Mouse (Mus musculus): Measurements from ENCODE around the gene Git2. TPM values are rescaled to one million over a fixed set of nuclear protein-coding genes. Genes with fewer than 3 reads are reported as not detected.

Gene Git2
- total RNA-seq (2017): 120 and 128 TPM in 2 replicates

DNA sequence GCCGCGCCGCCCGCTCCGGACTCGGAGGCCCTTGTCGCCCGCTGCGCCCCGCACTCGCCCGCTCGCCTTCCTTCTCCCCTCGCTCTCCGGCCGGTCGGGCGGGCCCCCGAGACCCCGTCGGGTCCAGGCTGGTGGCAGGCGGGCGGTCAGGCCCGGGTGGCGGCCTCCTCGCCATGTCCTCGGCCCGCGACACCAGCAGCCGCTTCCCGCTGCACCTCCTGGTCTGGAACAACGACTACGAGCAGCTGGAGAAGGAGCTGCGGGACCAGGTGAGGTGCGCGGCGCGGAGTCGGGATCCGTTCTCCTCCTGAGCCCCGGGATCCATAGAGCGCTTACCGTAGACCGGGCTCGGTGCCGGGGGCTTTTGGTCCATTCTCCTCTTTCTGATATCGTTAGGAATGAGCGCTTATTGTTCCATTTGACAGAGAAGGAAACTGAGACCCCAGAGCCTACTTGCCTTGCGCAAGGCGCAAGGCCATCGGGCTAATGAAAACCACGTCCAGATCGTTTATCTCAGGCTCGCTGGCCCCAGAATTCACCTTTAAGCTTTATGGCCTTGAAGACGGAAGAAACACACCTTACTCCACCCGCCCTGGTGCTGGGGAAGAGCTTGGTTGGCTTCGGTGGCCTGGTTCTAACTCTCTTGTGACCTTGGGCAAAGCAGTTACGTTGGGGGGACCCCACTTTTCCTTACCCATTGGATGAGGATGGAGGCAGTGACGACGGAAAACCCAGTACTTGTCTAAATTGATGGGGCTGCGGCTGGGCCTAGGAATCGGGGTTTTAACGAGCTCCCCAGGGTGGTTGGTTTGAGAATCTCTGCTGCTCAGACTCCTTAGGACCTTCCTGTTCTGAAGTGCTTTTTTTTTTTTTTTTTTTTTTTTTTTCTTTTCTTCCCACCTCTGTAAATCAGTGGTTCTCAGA lies at the start of gene Git2:
Gene Git2, minus strand, starts transcription at position 462 of the 924 bp plus-strand sequence.
- no peak for ATAC-seq (replicated peaks in 1 of 2; ENCODE audit: insufficient read depth in 1 of 2, low FRiP score in 2 of 2, low TSS enrichment in 1 of 2, low read depth in 1 of 2, poor library complexity in 2 of 2, severe bottlenecking in 2 of 2)

DNA sequence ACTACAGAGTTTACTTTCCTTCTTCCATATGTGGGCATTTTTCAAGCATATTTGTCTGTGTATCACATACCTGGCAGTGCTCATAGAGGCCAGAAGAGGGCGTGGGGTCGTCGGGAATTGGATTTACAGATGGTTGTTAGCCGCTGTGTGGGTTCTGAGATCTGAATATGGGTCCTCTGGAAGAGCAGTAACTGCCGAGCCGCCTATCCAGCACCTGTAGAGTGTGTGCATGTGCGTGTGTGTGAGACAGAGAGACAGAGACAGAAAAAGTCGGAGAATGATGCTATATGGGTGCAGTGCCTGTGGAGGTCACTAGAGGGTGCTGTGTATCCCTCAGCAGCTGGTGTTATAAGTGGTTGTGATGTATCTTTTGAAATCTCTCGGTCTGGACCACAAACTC lies 48.9 kb upstream of the Git2 start:
- ATAC-seq (replicated peaks in 1 of 2; ENCODE audit: insufficient read depth in 1 of 2, low FRiP score in 2 of 2, low TSS enrichment in 1 of 2, low read depth in 1 of 2, poor library complexity in 2 of 2, severe bottlenecking in 2 of 2): peak; percentile 52 to 61; a peak in 3 of 4 replicates

DNA sequence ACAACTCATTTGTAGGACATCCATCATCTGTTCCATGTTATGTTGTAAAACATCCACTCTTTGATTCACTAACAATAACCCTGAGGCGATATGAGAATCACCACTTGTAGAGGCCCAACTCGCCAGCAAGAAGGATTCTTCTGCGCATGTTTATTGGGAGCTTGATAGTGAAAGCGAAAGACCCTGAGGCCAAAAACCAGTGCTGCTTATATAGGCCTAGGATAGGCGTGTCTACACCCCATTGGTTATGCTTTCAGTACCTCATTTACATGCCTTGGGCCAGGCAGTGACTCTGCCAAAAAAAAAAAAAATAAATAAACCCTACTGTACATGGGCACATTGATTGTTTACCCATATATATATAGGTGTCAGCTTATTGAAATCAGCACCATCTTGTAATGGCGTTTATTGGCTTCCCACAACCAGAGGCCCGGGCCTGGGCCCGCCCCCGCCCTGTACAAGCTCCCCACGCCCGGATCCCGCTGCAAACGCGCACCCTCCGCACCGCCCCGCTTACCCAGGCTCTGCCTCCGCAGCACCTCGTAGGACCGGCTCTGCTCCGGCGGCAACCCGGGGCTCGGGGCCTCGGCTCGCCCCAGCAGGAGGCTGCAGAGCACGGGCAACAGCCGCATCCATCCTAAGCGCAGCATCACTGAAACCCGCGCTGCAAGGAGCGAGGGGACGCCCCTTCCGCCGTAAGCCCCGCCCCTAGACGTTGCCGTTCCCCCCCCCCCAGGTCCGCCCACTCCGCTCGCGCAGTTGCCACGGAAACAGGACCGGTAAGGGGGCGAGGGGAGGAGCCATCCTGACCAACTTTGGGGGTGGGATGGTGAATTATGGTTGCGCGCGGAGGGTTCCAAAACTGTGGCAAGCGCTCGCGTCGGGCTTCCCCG lies 47.7 kb upstream of the Git2 start, which contains the start of gene 1500011B03Rik:
Gene 1500011B03Rik, minus strand, starts transcription at position 673 of the 893 bp plus-strand sequence.
- ATAC-seq (replicated peaks in 1 of 2; ENCODE audit: insufficient read depth in 1 of 2, low FRiP score in 2 of 2, low TSS enrichment in 1 of 2, low read depth in 1 of 2, poor library complexity in 2 of 2, severe bottlenecking in 2 of 2): peak; percentile 20 to 25; a peak in 3 of 4 replicates

DNA sequence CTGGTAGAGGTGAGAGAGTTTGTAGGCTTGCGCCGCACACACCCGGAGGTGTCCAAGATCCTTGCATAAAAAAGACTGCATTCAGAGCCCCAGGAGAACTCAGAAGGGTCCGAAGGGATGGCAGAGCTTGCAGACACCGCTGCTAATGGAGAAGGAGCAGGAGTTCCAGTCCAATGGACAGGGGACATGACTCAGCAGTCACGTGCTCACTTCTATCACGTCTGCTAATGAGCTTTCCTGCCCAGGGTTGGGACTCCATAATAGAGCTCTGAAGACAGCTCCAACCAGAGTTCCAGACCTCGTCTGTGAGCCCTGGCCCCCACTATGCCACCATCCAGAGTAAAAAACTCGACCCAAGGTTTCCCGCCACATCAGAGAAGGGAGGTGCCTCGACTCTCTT lies 42.8 kb upstream of the Git2 start:
- no peak for ATAC-seq (replicated peaks in 1 of 2; ENCODE audit: insufficient read depth in 1 of 2, low FRiP score in 2 of 2, low TSS enrichment in 1 of 2, low read depth in 1 of 2, poor library complexity in 2 of 2, severe bottlenecking in 2 of 2)

DNA sequence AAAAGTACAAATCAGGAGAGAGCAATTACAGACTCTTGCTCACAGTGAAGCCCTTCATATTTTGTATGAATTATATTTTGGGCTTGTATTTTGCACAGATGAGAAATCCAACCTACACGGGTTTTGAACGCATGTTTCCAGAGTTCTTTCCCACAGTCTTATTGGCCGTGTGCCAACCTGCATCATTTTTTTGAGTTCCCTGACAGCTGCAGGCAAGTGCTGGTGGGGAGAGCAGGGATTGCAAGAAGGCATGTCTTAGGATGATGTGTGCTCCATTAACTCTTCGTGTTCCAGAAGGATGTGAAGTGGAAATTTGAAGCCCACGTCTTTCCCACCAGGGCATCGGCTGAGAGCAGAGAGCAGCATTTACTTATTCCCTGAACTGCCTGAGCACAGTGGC lies 41.3 kb upstream of the Git2 start:
- no peak for ATAC-seq (replicated peaks in 1 of 2; ENCODE audit: insufficient read depth in 1 of 2, low FRiP score in 2 of 2, low TSS enrichment in 1 of 2, low read depth in 1 of 2, poor library complexity in 2 of 2, severe bottlenecking in 2 of 2)

DNA sequence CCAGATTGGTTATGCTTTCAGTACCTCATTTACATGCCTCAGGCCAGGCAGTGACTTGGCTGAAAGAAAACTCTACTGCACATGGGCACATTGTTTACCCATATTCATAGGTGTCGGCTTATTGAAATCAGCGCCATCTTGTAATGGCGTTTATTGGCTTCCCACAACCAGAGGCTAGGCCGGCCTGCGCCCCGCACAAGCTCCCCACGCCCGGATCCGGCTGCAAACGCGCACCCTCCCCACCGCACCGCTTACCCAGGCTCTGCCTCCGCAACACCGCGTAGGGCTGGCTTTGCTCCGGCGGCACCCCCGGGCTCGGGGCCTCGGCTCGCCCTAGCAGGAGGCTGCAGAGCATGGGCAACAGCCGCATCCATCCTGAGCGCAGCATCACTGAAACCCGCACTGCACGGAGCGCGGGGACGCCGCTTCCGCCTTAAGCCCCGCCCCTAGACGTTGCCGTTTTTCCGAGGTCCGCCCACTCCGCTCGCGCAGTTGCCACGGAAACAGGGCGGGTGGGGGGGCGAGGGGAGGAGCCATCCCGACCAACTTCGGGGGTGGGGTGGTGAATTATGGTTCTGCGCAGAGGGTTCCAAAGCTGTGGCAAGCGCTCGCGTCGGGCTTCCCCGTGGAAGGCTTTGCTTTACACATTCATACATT lies 38.3 kb upstream of the Git2 start:
- ATAC-seq (replicated peaks in 1 of 2; ENCODE audit: insufficient read depth in 1 of 2, low FRiP score in 2 of 2, low TSS enrichment in 1 of 2, low read depth in 1 of 2, poor library complexity in 2 of 2, severe bottlenecking in 2 of 2): peak; percentile 83 to 89

- no peak for ATAC-seq (replicated peaks in 1 of 2; ENCODE audit: insufficient read depth in 1 of 2, low FRiP score in 2 of 2, low TSS enrichment in 1 of 2, low read depth in 1 of 2, poor library complexity in 2 of 2, severe bottlenecking in 2 of 2)
These were observed 34.5 kb upstream of the Git2 start for GRCm38 (mm10) chr5:114809826-114810225.

GRCm38 (mm10) chr5:114809181-114809756 lies 34.0 kb upstream of the Git2 start:
- no peak for ATAC-seq (replicated peaks in 1 of 2; ENCODE audit: insufficient read depth in 1 of 2, low FRiP score in 2 of 2, low TSS enrichment in 1 of 2, low read depth in 1 of 2, poor library complexity in 2 of 2, severe bottlenecking in 2 of 2)

- ATAC-seq (replicated peaks in 1 of 2; ENCODE audit: insufficient read depth in 1 of 2, low FRiP score in 2 of 2, low TSS enrichment in 1 of 2, low read depth in 1 of 2, poor library complexity in 2 of 2, severe bottlenecking in 2 of 2): no peak
These were observed 33.1 kb upstream of the Git2 start for GRCm38 (mm10) chr5:114808385-114808784.

DNA sequence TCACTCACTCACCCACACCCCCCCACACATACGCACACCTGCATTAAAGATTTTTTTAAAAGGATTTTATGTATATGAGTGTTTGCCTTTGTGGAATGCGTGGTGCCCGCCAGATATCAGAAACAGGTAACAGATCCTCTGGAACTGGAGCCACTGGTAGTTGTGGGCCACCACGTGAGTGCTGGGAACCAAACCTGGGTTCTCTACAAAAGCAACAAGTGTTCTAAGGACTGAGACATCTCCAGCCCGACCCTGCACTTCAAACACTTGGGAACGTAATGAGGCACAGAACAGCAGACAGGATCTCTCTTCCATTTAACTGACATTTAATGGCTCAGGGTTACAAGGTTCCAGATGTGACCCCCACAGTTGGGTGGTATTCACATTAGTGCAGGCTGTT lies 32.6 kb upstream of the Git2 start:
- no peak for ATAC-seq (replicated peaks in 1 of 2; ENCODE audit: insufficient read depth in 1 of 2, low FRiP score in 2 of 2, low TSS enrichment in 1 of 2, low read depth in 1 of 2, poor library complexity in 2 of 2, severe bottlenecking in 2 of 2)

- ATAC-seq (replicated peaks in 1 of 2; ENCODE audit: insufficient read depth in 1 of 2, low FRiP score in 2 of 2, low TSS enrichment in 1 of 2, low read depth in 1 of 2, poor library complexity in 2 of 2, severe bottlenecking in 2 of 2): peak; percentile 50 to 63
These were observed 32.2 kb upstream of the Git2 start for GRCm38 (mm10) chr5:114807468-114807867.

GRCm38 (mm10) chr5:114807063-114807462 lies 31.7 kb upstream of the Git2 start:
- ATAC-seq (replicated peaks in 1 of 2; ENCODE audit: insufficient read depth in 1 of 2, low FRiP score in 2 of 2, low TSS enrichment in 1 of 2, low read depth in 1 of 2, poor library complexity in 2 of 2, severe bottlenecking in 2 of 2): no peak

DNA sequence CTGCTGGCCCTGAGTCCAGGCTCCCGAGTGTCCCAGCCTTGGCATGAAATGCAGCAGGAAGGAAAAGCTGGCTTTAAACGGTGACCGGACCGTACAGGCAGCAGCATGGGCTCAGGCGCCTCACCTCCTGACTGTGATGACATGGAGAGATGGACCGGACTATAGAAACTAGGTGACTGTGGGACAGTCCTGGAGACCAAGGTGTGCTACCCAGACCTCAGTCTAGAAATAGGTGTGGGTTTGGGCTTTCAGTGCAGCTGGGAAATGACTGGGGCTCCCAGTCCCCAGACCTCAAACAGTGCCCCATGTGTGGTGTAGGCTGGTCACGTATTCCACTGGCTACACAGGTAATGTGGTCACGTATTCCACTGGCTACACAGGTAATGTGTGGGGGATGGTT lies 31.3 kb upstream of the Git2 start:
- no peak for ATAC-seq (replicated peaks in 1 of 2; ENCODE audit: insufficient read depth in 1 of 2, low FRiP score in 2 of 2, low TSS enrichment in 1 of 2, low read depth in 1 of 2, poor library complexity in 2 of 2, severe bottlenecking in 2 of 2)

DNA sequence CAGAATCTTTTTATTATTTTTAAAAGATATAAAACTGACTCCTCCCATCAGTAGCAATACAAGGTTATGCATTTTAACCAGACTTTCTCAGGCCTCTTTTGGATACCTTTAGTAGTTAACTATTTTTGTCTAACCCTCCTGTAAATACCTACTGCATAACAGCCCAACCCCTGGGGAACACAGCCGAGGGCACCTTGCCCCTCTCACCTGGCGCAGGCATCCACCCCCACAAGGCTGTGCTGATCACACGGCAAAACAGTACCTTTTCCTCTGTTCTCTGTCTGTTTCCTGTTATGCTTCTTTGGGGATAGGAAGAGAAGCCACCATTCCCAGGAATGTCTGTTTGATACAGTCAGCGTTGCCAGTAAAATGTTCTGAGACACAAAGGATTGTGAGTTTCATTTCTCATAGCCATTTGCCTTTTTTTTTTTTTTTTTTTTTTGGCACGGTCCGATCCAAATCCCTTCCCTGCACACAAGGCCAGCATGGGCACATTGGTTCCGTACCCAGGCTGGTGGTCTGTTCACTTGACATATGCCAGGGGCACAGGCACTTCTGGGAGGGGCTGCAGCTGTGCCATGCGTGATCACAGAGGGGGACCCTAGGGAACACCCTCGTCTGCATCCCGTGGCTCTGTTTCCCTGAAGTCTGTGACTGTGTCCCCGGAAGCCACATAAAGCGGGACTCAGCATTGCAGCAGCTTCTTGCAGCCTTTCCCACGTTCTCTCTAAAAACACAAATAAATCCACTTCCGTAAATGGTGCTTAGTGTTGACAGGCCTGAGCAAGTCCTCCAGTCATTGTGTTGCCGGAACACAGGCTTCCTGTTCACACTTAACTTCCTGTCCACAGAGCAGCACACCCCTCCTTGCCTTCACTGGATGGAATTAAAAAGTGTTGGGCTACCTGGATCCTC lies 30.4 kb upstream of the Git2 start:
- ATAC-seq (replicated peaks in 1 of 2; ENCODE audit: insufficient read depth in 1 of 2, low FRiP score in 2 of 2, low TSS enrichment in 1 of 2, low read depth in 1 of 2, poor library complexity in 2 of 2, severe bottlenecking in 2 of 2): peak; percentile 79 to 84

DNA sequence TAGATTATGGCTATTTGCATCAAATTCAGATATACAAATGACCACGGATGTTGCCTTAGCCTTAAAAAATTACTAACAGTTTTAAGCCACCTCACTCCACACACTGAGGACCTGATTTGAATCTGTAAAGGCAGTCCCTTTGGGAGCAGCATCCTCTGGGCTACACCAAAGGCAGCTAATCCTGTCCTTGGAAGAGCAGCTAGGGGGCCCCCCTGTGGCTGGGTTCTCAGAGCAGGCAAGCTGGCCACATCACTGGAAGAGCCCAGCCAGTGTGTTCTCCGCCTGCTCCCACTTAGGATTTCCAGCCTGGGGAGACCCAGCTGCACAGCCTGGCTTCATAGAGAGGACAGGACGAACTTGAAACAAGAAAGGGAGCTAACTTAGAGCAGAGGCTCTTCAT lies 29.6 kb upstream of the Git2 start:
- no peak for ATAC-seq (replicated peaks in 1 of 2; ENCODE audit: insufficient read depth in 1 of 2, low FRiP score in 2 of 2, low TSS enrichment in 1 of 2, low read depth in 1 of 2, poor library complexity in 2 of 2, severe bottlenecking in 2 of 2)

DNA sequence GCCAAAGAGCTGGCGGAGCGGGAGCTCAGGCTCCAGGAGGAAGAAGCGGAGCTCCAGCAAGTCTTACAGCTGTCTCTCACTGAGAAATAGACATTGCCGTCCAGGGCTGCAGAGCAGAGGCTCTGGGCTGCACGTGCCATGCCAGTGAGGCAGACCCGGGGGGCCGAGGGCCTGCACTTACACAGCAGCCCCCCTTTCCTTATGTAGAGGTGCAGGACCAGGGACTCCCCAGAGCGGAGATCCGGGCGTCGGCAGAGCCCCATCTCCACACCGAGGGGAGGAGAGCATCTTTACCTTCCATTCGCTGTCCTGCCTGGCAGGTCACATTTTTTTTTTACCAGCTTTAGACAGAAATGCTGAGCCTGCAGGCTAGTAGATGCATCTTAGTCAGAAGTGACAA lies 29.0 kb upstream of the Git2 start:
- no peak for ATAC-seq (replicated peaks in 1 of 2; ENCODE audit: insufficient read depth in 1 of 2, low FRiP score in 2 of 2, low TSS enrichment in 1 of 2, low read depth in 1 of 2, poor library complexity in 2 of 2, severe bottlenecking in 2 of 2)
